Mouse (Mus musculus) limb, embryonic 11.5 days (tissue): ENCODE measurements at regions not wholly inside any gene's neighbourhood (a gene's known extent, or its start where the extent isn't known, plus 50 kb on each side); places are given as distances from the start of the nearest gene placed in this dataset.
A peak's percentile ranks its signal among the peaks of the same experiment; 100 is the strongest.
"Not testable (repeated sequence)": the region's sequence is repeated elsewhere in the genome, so short reads cannot be mapped to it uniquely, and the experiment has no call there.

Source experiments
- ATAC-seq: fragments of 200-750 bp; cut with Nextera tagmentation; 2 replicates; pipeline ENCODE4 v1.8.0; 2017; ENCODE audit warnings: low read depth; ENCODE audit not compliant: insufficient number of reproducible peaks, low FRiP score, low TSS enrichment
- DNase-seq: peaks from one replicate; pipeline ENCODE4 v3.0.0-alpha.2; 2015; ENCODE audit warnings: low spot score
- H3K27ac ChIP-seq: fragments of 300-500 bp; sonication (generic); replicated peaks from 2 replicates; pipeline ENCODE4 v1.5.1; 2014; ENCODE audit warnings: low read depth, mild to moderate bottlenecking, low read length
- H3K27me3 ChIP-seq: fragments of 300-500 bp; sonication (generic); 2 replicates; pipeline ENCODE4 v1.6.1; 2014; ENCODE audit warnings: mild to moderate bottlenecking, low read length, mixed read lengths; ENCODE audit not compliant: control insufficient read depth, insufficient read depth
- H3K36me3 ChIP-seq: fragments of 300-500 bp; sonication (generic); 2 replicates; pipeline ENCODE4 v1.6.1; 2014; ENCODE audit warnings: mild to moderate bottlenecking, low read length, moderate library complexity, mixed read lengths; ENCODE audit not compliant: control insufficient read depth, insufficient read depth
- H3K4me1 ChIP-seq: fragments of 300-500 bp; sonication (generic); 2 replicates; pipeline ENCODE4 v1.6.1; 2014; ENCODE audit warnings: low read length, mixed read lengths; ENCODE audit not compliant: control insufficient read depth, insufficient read depth
- H3K4me2 ChIP-seq: fragments of 300-500 bp; sonication (generic); 2 replicates; pipeline ENCODE4 v1.6.1; 2014; ENCODE audit warnings: low read depth, mild to moderate bottlenecking, moderate library complexity; ENCODE audit not compliant: severe bottlenecking
- H3K4me3 ChIP-seq: fragments of 300-500 bp; sonication (generic); 2 replicates; pipeline ENCODE4 v1.5.1; 2014; ENCODE audit warnings: low read depth, low read length
- H3K9ac ChIP-seq: fragments of 300-500 bp; sonication (generic); 2 replicates; pipeline ENCODE4 v1.6.1; 2014; ENCODE audit warnings: mild to moderate bottlenecking, low read length
- H3K9me3 ChIP-seq: fragments of 300-500 bp; sonication (generic); 2 replicates; pipeline ENCODE4 v1.6.1; 2016; ENCODE audit warnings: low read length; ENCODE audit not compliant: control insufficient read depth
- WGBS: fragments of 180-500 bp; shearing (Covaris S2); extraction: QIAGEN DNeasy Blood & Tissue Kit; methylation state at CpG from one replicate; pipeline ENCODE4 v1.1.7; 2014; 5-methylcytosine and 5-hydroxymethylcytosine counted together

- 28% methylated on average over 5 of the region's 7 CpGs for WGBS
- not testable (repeated sequence) for H3K9ac ChIP-seq, H3K4me1 ChIP-seq, H3K36me3 ChIP-seq, H3K27ac ChIP-seq, H3K27me3 ChIP-seq, DNase-seq, ATAC-seq, H3K9me3 ChIP-seq, H3K4me2 ChIP-seq, H3K4me3 ChIP-seq
These were observed 65.3 kb downstream of the Gm15023 start for GRCm38 (mm10) chrX:135112109-135112508.

- not testable (repeated sequence) for ATAC-seq, H3K27ac ChIP-seq, H3K4me3 ChIP-seq, H3K27me3 ChIP-seq, H3K9ac ChIP-seq, H3K36me3 ChIP-seq, H3K4me2 ChIP-seq, H3K9me3 ChIP-seq, H3K4me1 ChIP-seq
- DNase-seq, result peak; percentile 62
- 27% methylated on average over 4 of the region's 4 CpGs for WGBS
These were observed 66.6 kb downstream of the Gm15023 start for GRCm38 (mm10) chrX:135110866-135111265.

- 74% methylated on average over 3 of the region's 3 CpGs for WGBS
- no peaks in the 10 kb centered on the region for H3K36me3 ChIP-seq
- peaks cover 3% of the 10 kb centered on the region; the same call in 1 of the 2 replicates for H3K27me3 ChIP-seq
- no peak overlapping the region for H3K9ac ChIP-seq
- no peak for ATAC-seq
- no peaks in the 10 kb centered on the region for H3K4me1 ChIP-seq
- H3K27ac ChIP-seq, result no peak overlapping the region
- no peak overlapping the region for H3K4me3 ChIP-seq
- H3K4me2 ChIP-seq, result no peak overlapping the region
- no peaks in the 10 kb centered on the region for H3K9me3 ChIP-seq
- no peak for DNase-seq
These were observed 75.8 kb downstream of the Gm15023 start for GRCm38 (mm10) chrX:135101594-135101993.

GRCm38 (mm10) chrX:135098101-135098500 lies 79.3 kb downstream of the Gm15023 start:
- H3K4me2 ChIP-seq, result no peak overlapping the region
- no peak overlapping the region for H3K9ac ChIP-seq
- H3K36me3 ChIP-seq, result no peaks in the 10 kb centered on the region
- no peaks in the 10 kb centered on the region for H3K4me1 ChIP-seq
- H3K27ac ChIP-seq, result no peak overlapping the region
- no peak for DNase-seq
- H3K4me3 ChIP-seq, result no peak overlapping the region
- H3K27me3 ChIP-seq, result peaks cover 3% of the 10 kb centered on the region; the same call in 1 of the 2 replicates
- ATAC-seq, result no peak
- H3K9me3 ChIP-seq, result no peaks in the 10 kb centered on the region

- no peaks in the 10 kb centered on the region for H3K9me3 ChIP-seq
- H3K36me3 ChIP-seq, result no peaks in the 10 kb centered on the region
- H3K4me3 ChIP-seq, result no peak overlapping the region
- ATAC-seq (no peak), DNase-seq (no peak)
- no peaks in the 10 kb centered on the region; the same call in 1 of the 2 replicates for H3K27me3 ChIP-seq
- no peak overlapping the region for H3K9ac ChIP-seq
- H3K4me1 ChIP-seq, result no peaks in the 10 kb centered on the region
- H3K27ac ChIP-seq, result no peak overlapping the region
- WGBS, result 63% methylated on average over 3 of the region's 3 CpGs
- no peak overlapping the region for H3K4me2 ChIP-seq
These were observed 81.2 kb downstream of the Gm15023 start for GRCm38 (mm10) chrX:135096206-135096605.

- H3K36me3 ChIP-seq, ATAC-seq, H3K9ac ChIP-seq, H3K27ac ChIP-seq, H3K27me3 ChIP-seq, H3K4me3 ChIP-seq, H3K4me1 ChIP-seq, H3K9me3 ChIP-seq, H3K4me2 ChIP-seq: not testable (repeated sequence)
- DNase-seq, result peak; percentile 65
- 12% methylated on average over 2 of the region's 3 CpGs for WGBS
These were observed 82.1 kb upstream of the Zmat1 start for GRCm38 (mm10) chrX:135091074-135091473.

GRCm38 (mm10) chrX:135087068-135087579 lies 78.1 kb upstream of the Zmat1 start:
- not testable (repeated sequence) for H3K27ac ChIP-seq, H3K4me1 ChIP-seq, H3K9ac ChIP-seq, H3K4me2 ChIP-seq, ATAC-seq, H3K36me3 ChIP-seq, H3K27me3 ChIP-seq, H3K9me3 ChIP-seq, DNase-seq, H3K4me3 ChIP-seq
- 26% methylated on average over 7 of the region's 7 CpGs for WGBS

- not testable (repeated sequence) for ATAC-seq, H3K36me3 ChIP-seq, H3K4me2 ChIP-seq, H3K9ac ChIP-seq, H3K4me1 ChIP-seq, H3K27ac ChIP-seq, H3K4me3 ChIP-seq, H3K27me3 ChIP-seq, DNase-seq, H3K9me3 ChIP-seq
- 31% methylated on average over 7 of the region's 9 CpGs for WGBS
These were observed 77.6 kb upstream of the Zmat1 start for GRCm38 (mm10) chrX:135086564-135086963.
